Mouse (Mus musculus): ENCODE measurements around the gene Ear14. TPM values are rescaled to one million over a fixed set of nuclear protein-coding genes. Genes with fewer than 3 reads are reported as not detected.
"Not testable (repeated sequence)": the region's sequence is repeated elsewhere in the genome, so short reads cannot be mapped to it uniquely, and the experiment has no call there.

Gene Ear14
- polyA plus RNA-seq, 1 experiment = not detected

GRCm38 (mm10) chr14:51200466-51200865 is 2.7 kb upstream of the Ear14 start:
- Histone ChIP-seq H3K4me1 (ENCODE audit: control insufficient read depth, insufficient read depth, low read length) (no peaks in the 10 kb centered on the region), H3K27ac (ENCODE audit: insufficient read depth, low read depth, low read length) (no peak overlapping the region), H3K36me3 (ENCODE audit: control insufficient read depth, insufficient read depth, low read length) (no peaks in the 10 kb centered on the region), H3K4me3 (ENCODE audit: insufficient read depth, low read depth, low read length) (no peak overlapping the region), H3K27me3 (replicated peaks; ENCODE audit: control insufficient read depth, insufficient read depth, low read length) (no peaks in the 10 kb centered on the region)
- DNase-seq = no peak
- TF ChIP-seq CTCF (conservative IDR thresholded peaks at IDR 0.05; ENCODE audit: insufficient read depth, insufficient read length, low read depth, low read length) (no peak), POLR2A (IDR thresholded peaks at IDR 0.05; ENCODE audit: low read depth, low read length) (no peak)
- WGBS = 98% methylated on average over 2 of the region's 2 CpGs

DNA sequence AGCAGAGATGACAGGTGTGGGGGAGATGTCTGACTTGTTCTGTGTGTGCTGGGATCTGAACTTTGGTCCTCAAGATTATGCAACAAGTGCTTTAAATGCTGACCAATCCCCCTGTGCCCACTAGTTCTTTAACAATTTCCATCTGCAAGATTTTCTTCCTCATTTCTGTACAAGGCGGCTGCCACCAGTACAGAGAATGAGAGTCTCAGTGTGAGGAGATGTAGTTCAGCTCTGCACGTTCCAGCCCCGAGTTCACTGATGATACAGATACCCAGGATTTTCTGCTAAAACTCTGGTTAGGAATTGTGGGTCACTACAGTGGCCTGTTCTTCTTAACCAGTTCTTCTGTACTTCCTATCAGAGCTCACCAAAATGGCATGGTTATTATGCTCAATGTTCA is 16.9 kb downstream of the Ear14 start:
- not testable (repeated sequence) for H3K27me3 ChIP-seq (replicated peaks; ENCODE audit: control insufficient read depth, insufficient read depth, low read length); DNase-seq; H3K4me1 ChIP-seq (ENCODE audit: control insufficient read depth, insufficient read depth, low read length); H3K36me3 ChIP-seq (ENCODE audit: control insufficient read depth, insufficient read depth, low read length); H3K4me3 ChIP-seq (ENCODE audit: insufficient read depth, low read depth, low read length); H3K27ac ChIP-seq (ENCODE audit: insufficient read depth, low read depth, low read length)
- WGBS = 92% methylated on average over 3 of the region's 3 CpGs

DNA sequence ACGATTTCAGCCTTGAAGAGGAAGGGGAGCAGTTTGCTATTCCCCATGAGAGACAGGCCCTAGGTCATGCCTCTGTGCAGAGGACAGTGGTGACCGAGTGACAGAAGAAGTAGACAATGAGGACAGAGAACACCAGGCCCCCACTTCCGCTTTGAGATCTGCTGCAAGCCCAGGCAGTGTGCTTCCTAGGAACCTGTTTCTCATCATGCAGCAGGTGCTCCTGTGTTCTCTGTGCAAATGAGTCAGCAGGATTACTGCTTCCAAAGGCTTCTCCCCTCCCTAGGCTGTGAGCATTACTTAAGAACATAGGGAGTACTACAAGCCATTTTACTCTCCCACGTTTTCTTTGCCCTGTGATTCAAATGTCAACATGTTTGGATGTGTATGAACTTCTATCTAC is 26.5 kb downstream of the Ear14 start:
- H3K4me3 ChIP-seq (ENCODE audit: insufficient read depth, low read depth, low read length); H3K36me3 ChIP-seq (ENCODE audit: control insufficient read depth, insufficient read depth, low read length); H3K4me1 ChIP-seq (ENCODE audit: control insufficient read depth, insufficient read depth, low read length); DNase-seq; H3K27ac ChIP-seq (ENCODE audit: insufficient read depth, low read depth, low read length); H3K27me3 ChIP-seq (replicated peaks; ENCODE audit: control insufficient read depth, insufficient read depth, low read length): not testable (repeated sequence)
- 60% methylated on average over 4 of the region's 4 CpGs for WGBS

- 88% methylated on average over 1 of the region's 1 CpGs for WGBS
These were observed 34.3 kb downstream of the Ear14 start for GRCm38 (mm10) chr14:51237488-51237887.

GRCm38 (mm10) chr14:51240899-51241298 is 37.7 kb downstream of the Ear14 start:
- Histone ChIP-seq H3K4me1 (ENCODE audit: control insufficient read depth, insufficient read depth, low read length) (no peaks in the 10 kb centered on the region), H3K27ac (ENCODE audit: insufficient read depth, low read depth, low read length) (no peak overlapping the region), H3K36me3 (ENCODE audit: control insufficient read depth, insufficient read depth, low read length) (no peaks in the 10 kb centered on the region), H3K27me3 (replicated peaks; ENCODE audit: control insufficient read depth, insufficient read depth, low read length) (no peaks in the 10 kb centered on the region), H3K4me3 (ENCODE audit: insufficient read depth, low read depth, low read length) (no peak overlapping the region)
- peak; percentile 65 for DNase-seq
- TF ChIP-seq CTCF (conservative IDR thresholded peaks at IDR 0.05; ENCODE audit: insufficient read depth, insufficient read length, low read depth, low read length) (peak; percentile 77), POLR2A (IDR thresholded peaks at IDR 0.05; ENCODE audit: low read depth, low read length) (no peak)

More at GRCm38 (mm10) chr14:51237488-51237887, 34.3 kb downstream of the Ear14 start:
- not testable (repeated sequence) for H3K4me1 ChIP-seq (ENCODE audit: control insufficient read depth, insufficient read depth, low read length); H3K27ac ChIP-seq (ENCODE audit: insufficient read depth, low read depth, low read length); H3K4me3 ChIP-seq (ENCODE audit: insufficient read depth, low read depth, low read length); DNase-seq; H3K27me3 ChIP-seq (replicated peaks; ENCODE audit: control insufficient read depth, insufficient read depth, low read length); H3K36me3 ChIP-seq (ENCODE audit: control insufficient read depth, insufficient read depth, low read length)

DNA sequence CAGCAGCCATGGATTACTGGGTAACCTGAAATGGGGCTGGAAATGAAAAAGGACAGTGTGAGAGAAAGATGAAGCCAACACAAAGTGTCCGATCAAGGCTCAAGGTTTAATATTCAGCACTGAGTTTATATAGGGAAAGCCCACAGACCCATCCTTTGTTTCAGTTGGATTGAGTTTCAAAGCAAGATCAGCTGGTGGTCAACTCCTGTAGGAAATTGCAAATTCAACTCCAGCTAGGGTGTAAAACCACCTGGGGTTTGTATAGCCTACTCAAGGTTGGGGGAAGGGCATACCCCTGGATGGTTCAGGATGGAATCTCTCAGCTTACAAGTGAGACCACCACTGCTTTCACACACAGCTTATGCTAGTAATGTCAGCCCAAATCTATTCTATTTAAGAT is 44.5 kb downstream of the Ear14 start:
- H3K36me3 ChIP-seq (ENCODE audit: control insufficient read depth, insufficient read depth, low read length) = no peaks in the 10 kb centered on the region
- no peaks in the 10 kb centered on the region for H3K4me1 ChIP-seq (ENCODE audit: control insufficient read depth, insufficient read depth, low read length)
- no peaks in the 10 kb centered on the region for H3K27me3 ChIP-seq (replicated peaks; ENCODE audit: control insufficient read depth, insufficient read depth, low read length)
- no peak for TF ChIP-seq POLR2A (IDR thresholded peaks at IDR 0.05; ENCODE audit: low read depth, low read length)
- no peak overlapping the region for H3K4me3 ChIP-seq (ENCODE audit: insufficient read depth, low read depth, low read length)
- H3K27ac ChIP-seq (ENCODE audit: insufficient read depth, low read depth, low read length) = no peak overlapping the region
- DNase-seq = no peak
- 79% methylated on average over 1 of the region's 1 CpGs for WGBS

DNA sequence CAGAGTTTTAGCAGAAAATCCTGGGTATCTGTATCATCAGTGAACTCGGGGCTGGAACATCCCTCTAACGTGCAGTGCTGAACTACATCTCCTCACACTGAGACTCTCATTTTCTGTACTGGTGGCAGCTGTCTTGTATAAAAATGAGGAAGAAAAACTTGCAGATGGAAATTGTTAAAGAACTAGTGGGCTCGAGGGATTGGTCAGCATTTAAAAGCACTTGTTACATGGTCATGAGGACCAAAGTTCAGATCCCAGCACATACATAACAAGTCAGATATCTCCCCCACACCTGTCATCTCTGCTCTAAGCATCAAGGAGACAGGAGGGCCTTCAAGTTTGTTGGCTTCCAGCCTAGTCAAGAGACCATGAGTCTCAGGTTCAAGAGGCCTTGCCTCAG is 47.2 kb downstream of the Ear14 start:
- no peaks in the 10 kb centered on the region for H3K36me3 ChIP-seq (ENCODE audit: control insufficient read depth, insufficient read depth, low read length)
- H3K4me3 ChIP-seq (ENCODE audit: insufficient read depth, low read depth, low read length) = no peak overlapping the region
- H3K27me3 ChIP-seq (replicated peaks; ENCODE audit: control insufficient read depth, insufficient read depth, low read length) = no peaks in the 10 kb centered on the region
- DNase-seq = no peak
- TF ChIP-seq CTCF (conservative IDR thresholded peaks at IDR 0.05; ENCODE audit: insufficient read depth, insufficient read length, low read depth, low read length) = no peak
- TF ChIP-seq POLR2A (IDR thresholded peaks at IDR 0.05; ENCODE audit: low read depth, low read length) = no peak
- no peaks in the 10 kb centered on the region for H3K4me1 ChIP-seq (ENCODE audit: control insufficient read depth, insufficient read depth, low read length)
- WGBS = 70% methylated on average over 3 of the region's 3 CpGs
- H3K27ac ChIP-seq (ENCODE audit: insufficient read depth, low read depth, low read length) = no peak overlapping the region

DNA sequence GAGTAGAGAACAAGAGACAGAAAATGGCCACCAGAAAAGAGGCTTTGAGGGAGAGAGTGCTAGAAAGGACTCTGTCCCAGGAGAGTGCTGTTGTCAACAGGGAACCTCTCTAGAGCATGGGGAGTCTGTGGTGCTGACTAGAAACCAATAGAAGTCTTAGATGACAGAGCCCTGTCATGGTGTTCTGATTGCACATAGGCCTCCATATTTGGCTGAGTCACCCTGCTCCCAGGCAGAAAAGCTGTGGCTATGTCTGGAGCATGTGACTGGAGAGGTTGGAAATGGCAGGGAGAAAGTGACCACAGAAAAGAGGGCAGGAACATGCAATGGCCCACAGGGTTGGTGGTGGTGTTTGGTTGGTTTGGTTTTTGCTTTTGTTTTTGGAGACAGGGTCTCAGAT is 49.0 kb downstream of the Ear14 start:
- H3K27me3 ChIP-seq (replicated peaks; ENCODE audit: control insufficient read depth, insufficient read depth, low read length); H3K4me3 ChIP-seq (ENCODE audit: insufficient read depth, low read depth, low read length); H3K27ac ChIP-seq (ENCODE audit: insufficient read depth, low read depth, low read length); H3K36me3 ChIP-seq (ENCODE audit: control insufficient read depth, insufficient read depth, low read length); H3K4me1 ChIP-seq (ENCODE audit: control insufficient read depth, insufficient read depth, low read length); DNase-seq: not testable (repeated sequence)

All from kidney, adult 2 months (tissue).